Mouse (Mus musculus): ENCODE results near the gene Gm12695.

- TF ChIP-seq CTCF (IDR thresholded peaks at IDR 0.05; ENCODE audit: extremely low read depth, insufficient read depth, insufficient read length, insufficient replicate concordance), result no peak
- no peak for TF ChIP-seq POLR2A (IDR thresholded peaks at IDR 0.05; ENCODE audit: low read depth, low read length)
These were observed 18.5 kb downstream of the Gm12695 start for GRCm38 (mm10) chr4:96766396-96766998.

All from spleen, adult 2 months (tissue).